Comparison of ENCODE assay signal across 9 mouse cellular contexts in genomic region chr14:79134891-79135334, GRCm38 (mm10).
A peak's percentile ranks its signal among the peaks of the same experiment; 100 is the strongest.
DNase-seq lines count a peak whose midpoint lies in the region; ATAC-seq and TF ChIP-seq lines count a peak whose summit lies in the region.
"Had no signal": no experiment of that assay in that cellular context is flagged by ENCODE, and none has a peak within 500 bp of the region (broad histone marks: within the 10 kb centered on the region; RNA-seq: fewer than 3 reads in every experiment).

No protein-coding gene starts in this region.

- no peak overlapping the region for H3K4me3 ChIP-seq in cerebellum, adult 2 months (replicated peaks; ENCODE audit: insufficient read depth, low read depth, low read length)
- H3K4me3 ChIP-seq in C2C12 (ENCODE audit: insufficient read depth, poor library complexity, severe bottlenecking): no peak overlapping the region
- no peak overlapping the region for H3K4me3 ChIP-seq in forebrain, embryonic 13.5 days
- H3K4me3 ChIP-seq in limb, embryonic 13.5 days: no peak overlapping the region

- WGBS in cerebellum, adult 2 months: 39% methylated on average over 7 of the region's 7 CpGs
- WGBS in forebrain, embryonic 13.5 days: 7% methylated on average over 7 of the region's 7 CpGs
- 17% methylated on average over 7 of the region's 7 CpGs for WGBS in limb, embryonic 13.5 days

- no peaks in the 10 kb centered on the region for H3K27me3 ChIP-seq in cerebellum, adult 2 months (ENCODE audit: control insufficient read depth, insufficient read depth, low read length)
- H3K27me3 ChIP-seq in C2C12 (ENCODE audit: control insufficient read depth, insufficient read depth, insufficient read length): no peaks in the 10 kb centered on the region
- H3K27me3 ChIP-seq in forebrain, embryonic 13.5 days: no peaks in the 10 kb centered on the region
- H3K27me3 ChIP-seq in limb, embryonic 13.5 days: 0 out of 2 replicates have a peak, but pooled peaks cover 4% of the 10 kb centered on the region

- H3K36me3 ChIP-seq in C2C12 (ENCODE audit: control insufficient read depth, insufficient read depth): no peaks in the 10 kb centered on the region
- H3K36me3 ChIP-seq in forebrain, embryonic 13.5 days (ENCODE audit: poor library complexity, severe bottlenecking): no peaks in the 10 kb centered on the region
- H3K36me3 ChIP-seq in limb, embryonic 13.5 days: peaks cover 3% of the 10 kb centered on the region; the same call in 1 of the 2 replicates

- no peaks in the 10 kb centered on the region for H3K79me3 ChIP-seq in C2C12 (ENCODE audit: low read depth)

- H3K4me2 ChIP-seq in forebrain, embryonic 13.5 days: no peak overlapping the region
- peak overlapping the region; percentile 23; the same call in 1 of the 2 replicates for H3K4me2 ChIP-seq in limb, embryonic 13.5 days (replicated peaks)

- H3K27ac ChIP-seq in cerebellum, adult 2 months (ENCODE audit: insufficient read depth, low read length): no peak overlapping the region
- H3K27ac ChIP-seq in forebrain, embryonic 13.5 days: no peak overlapping the region
- H3K27ac ChIP-seq in limb, embryonic 13.5 days: peak overlapping the region; percentile 22
- H3K27ac ChIP-seq: macrophage had no signal

- peak; percentile 57; the same call in 1 of the 2 replicates for ATAC-seq in forebrain, embryonic 13.5 days
- 0 out of 2 replicates have a peak, but pooled peaks have one; percentile 48 for ATAC-seq in limb, embryonic 13.5 days (ENCODE audit: low FRiP score, low read depth)

- H3K9ac ChIP-seq in forebrain, embryonic 13.5 days: 0 out of 2 replicates have a peak overlapping the region, but pooled peaks have one; percentile 26
- no peak overlapping the region for H3K9ac ChIP-seq in limb, embryonic 13.5 days

- peak; percentile 68 for TF ChIP-seq CTCF in cerebellum, adult 2 months (IDR thresholded peaks at IDR 0.05; ENCODE audit: borderline replicate concordance, insufficient read depth, low read depth, low read length)
- peak; percentile 22 for TF ChIP-seq CTCF in C2C12 (IDR thresholded peaks at IDR 0.05; ENCODE audit: control insufficient read depth, insufficient read depth, insufficient read length)

- peaks cover 5% of the 10 kb centered on the region for H3K4me1 ChIP-seq in cerebellum, adult 2 months (ENCODE audit: control insufficient read depth, insufficient read depth, low read length)
- peaks cover 18% of the 10 kb centered on the region for H3K4me1 ChIP-seq in forebrain, embryonic 13.5 days
- H3K4me1 ChIP-seq in limb, embryonic 13.5 days: peaks cover 44% of the 10 kb centered on the region

- H3ac ChIP-seq in C2C12 (ENCODE audit: control insufficient read depth, insufficient read length, low read depth): no peak overlapping the region

- intact Hi-C loops in heart, postnatal 36 days (cut with DNase I): no loop called here

- H3K9me3 ChIP-seq in forebrain, embryonic 13.5 days (replicated peaks): no peaks in the 10 kb centered on the region
- peaks cover 3% of the 10 kb centered on the region; the same call in 1 of the 2 replicates for H3K9me3 ChIP-seq in limb, embryonic 13.5 days

- no peaks in the 10 kb centered on the region for H3K79me2 ChIP-seq in C2C12 (ENCODE audit: control insufficient read depth, insufficient read depth)

- TF ChIP-seq POLR2A in cerebellum, adult 2 months (IDR thresholded peaks at IDR 0.05; ENCODE audit: borderline replicate concordance, insufficient read depth, low read length): no peak

- peak in 1 of 2 experiments; percentile 42 for DNase-seq in cerebellum, adult 2 months
- no peak for DNase-seq in cerebellum, adult 11 months
- DNase-seq in right cerebral cortex, postnatal 14 days: peak; percentile 21
- DNase-seq in urinary bladder, postnatal 36 days (ENCODE audit: low spot score in 2 of 2): no peak
- DNase-seq in heart, postnatal 36 days: no peak

TF ChIP-seq in C2C12, 6 proteins besides CTCF, POLR2A, EP300 and RAD21:
- TF ChIP-seq FOSL1 (IDR thresholded peaks at IDR 0.05; ENCODE audit: insufficient read depth, low read length, poor library complexity, severe bottlenecking) (no peak), MYOD1 (IDR thresholded peaks at IDR 0.05; ENCODE audit: control insufficient read depth, insufficient read length, low read depth) (no peak), USF1 (IDR thresholded peaks at IDR 0.05; ENCODE audit: low read depth) (no peak), MYOG (IDR thresholded peaks at IDR 0.05; ENCODE audit: control insufficient read depth, extremely low read depth, insufficient read length) (no peak), CEBPB (IDR thresholded peaks at IDR 0.05; ENCODE audit: low read depth) (no peak), MAX (IDR thresholded peaks at IDR 0.05) (no peak)
TF ChIP-seq in C2C12: peak in this region for 0.
